Mouse (Mus musculus) fibroblast of lung, adult 2 months (primary cell): ENCODE measurements around the gene Lrrc73.

Experiments used
- DNase-seq: peaks from one replicate; pipeline ENCODE4 v3.0.0-alpha.2; 2011; ENCODE audit warnings: low read depth

Gene Lrrc73

DNA sequence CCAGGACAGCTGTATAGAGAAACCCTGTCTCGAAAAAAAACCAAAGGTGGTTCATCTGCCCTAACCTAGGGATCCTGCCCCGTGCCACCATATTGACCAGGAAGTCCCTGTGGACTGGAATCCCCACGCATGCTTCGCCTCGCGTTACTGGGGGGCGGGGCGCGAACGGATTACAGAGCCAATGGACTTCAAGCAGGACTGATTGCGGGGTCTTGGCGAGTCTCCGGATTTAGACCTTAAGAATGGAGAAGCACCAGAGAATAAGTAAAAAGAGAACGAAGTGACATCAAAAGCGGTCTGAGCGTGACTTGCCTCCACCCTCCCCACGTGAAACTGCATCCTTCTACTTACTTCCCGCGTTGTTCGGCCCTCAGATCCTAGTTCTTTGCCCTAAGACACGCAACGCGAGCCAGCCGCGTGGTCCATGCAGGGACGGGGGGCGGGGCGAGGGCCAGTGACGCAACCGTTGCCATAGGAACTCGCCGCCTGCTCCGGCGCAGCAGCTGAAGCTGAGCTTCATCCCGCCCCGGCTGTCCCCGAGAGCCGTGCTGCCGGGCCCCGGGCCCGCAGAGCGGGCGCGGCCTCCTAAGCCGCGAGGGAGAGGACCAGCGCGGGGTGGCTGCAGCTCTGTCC, at the start of gene Lrrc73:
Gene Lrrc73 (plus strand): TSS at position 80 of the 633 bp plus-strand sequence.
- DNase-seq, result peak; percentile 65

DNA sequence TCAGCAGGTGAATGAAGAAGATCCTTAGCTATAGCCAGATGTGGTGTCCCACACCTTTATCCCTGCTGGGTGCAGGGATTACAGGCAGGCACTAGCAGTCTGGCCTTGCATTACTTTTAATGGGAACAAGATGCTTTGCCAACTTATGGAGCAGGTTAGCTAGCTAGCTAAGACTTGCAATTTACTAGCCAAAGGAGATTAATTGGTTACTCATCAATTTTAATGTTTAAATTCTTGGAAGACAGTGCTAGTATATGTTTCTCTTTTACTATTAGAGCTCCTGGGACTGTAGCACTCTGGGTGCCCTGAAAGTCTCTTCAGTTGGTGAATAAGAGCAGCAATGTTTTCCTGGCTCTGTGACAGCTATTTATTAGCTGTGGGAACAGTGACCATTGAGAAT, 46.7 kb upstream of the Lrrc73 start:
- DNase-seq, result no peak

DNA sequence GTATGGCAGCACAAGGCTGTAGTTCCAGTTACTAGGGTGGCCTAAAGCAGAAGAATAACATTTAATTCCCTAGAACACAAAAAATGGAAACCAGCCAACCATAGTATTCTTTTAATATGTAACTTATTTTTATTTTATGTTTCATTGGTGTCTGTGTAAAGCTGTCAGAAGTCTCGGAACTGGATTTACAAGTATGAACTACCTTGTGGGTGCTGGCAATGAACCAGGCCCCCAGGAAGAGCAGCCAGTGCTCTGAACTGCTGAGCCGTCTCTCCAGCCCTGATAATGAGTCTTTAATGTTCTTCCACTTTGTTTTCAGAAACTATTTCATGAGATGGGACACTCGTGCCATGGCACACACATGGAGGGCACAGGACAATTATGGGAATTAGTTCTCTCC, 42.8 kb upstream of the Lrrc73 start:
- DNase-seq, result no peak

DNA sequence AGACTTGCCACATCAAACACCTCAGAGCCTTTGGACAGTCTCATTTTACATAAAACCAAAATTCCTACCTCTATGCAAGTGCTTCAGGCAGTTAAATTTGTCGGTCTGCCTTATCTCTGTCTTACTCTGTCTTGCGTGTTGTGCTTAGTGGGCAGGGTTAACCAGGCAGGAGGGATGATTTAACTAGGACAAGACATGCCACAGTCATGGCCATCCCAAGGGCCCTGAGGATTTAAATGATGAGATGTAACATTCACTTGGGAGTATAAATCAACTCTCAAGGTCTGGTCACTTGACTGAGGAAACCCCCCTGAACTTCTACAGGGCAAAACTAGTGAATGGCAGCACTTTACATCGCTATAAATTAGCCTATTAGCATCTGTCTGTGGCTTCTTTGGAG, 31.7 kb upstream of the Lrrc73 start:
- no peak for DNase-seq

DNA sequence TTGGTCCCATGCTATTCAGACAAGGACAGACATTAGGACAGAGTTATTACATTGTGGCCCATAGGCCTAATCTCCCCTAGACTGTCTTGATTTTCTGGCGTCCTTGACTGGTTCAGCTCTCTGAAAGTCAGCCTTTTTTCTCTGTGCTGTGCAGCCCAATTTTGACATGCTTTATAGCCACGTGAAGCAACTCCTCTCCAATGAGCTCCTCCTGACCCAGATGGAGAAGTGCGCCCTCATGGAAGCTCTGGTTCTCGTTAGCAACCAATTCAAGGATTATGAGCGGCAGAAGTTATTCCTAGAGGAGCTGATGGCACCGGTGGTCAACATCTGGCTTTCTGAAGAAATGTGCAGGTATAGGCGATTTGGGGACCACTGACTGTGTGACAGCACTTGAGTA, 25.8 kb upstream of the Lrrc73 start:
- no peak for DNase-seq

DNA sequence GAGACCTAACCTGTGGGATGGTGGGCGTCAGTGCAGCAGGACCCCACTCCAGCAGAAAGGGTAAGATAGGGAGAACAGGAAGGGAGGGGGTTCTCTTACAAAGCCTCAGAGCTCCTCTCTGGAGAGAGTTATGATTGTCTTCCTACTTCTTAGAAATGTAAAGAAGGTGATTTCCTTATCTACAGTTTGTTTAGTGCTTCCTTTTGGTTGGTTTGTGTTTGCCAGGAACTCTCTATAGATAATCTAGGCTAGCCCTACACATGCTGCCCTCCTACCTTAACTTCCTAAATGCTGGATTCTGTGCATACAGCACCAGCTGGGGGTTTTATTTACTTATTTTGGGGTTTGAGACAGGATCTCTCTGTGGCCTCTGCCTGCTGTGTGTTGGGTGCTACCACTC, 17.3 kb upstream of the Lrrc73 start:
- DNase-seq, result no peak

DNA sequence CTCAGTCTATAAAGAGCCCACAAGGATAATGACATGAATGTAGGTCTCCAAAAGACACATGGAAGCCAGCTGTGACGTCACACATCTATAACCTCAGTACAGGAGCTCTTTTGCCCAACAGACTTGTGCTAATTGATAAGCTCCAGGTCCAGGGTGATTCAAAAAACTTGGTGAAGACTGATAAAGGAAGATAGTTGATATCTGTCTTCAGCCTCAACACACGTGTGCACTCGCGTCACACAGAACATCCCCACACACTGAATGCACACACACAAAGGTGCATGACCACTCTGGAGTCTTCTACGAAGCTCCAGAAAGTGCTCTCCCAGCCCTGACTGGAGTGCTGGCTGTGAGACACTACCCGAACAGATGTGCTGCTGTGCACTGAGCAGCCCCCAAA, 16.3 kb upstream of the Lrrc73 start:
- no peak for DNase-seq

DNA sequence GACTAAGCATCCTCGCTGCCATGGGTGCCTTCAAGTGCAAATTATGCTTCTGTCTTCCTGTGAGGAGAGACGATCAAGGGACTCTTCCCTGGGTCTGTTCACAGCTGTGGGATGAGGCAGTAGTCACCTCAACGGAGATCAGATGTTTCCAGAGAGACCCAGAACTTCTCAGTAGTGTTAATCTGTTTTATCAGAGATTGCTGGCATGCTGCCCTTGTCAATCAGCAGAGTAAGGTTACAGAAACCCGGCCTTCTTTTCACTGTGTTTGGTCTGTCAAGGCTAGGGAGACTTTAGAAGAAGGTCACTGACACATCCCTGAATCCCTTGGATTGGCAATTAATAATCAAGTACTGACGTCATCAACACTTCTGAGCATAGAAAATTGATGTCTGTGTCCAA, 15.9 kb upstream of the Lrrc73 start:
- no peak for DNase-seq

DNA sequence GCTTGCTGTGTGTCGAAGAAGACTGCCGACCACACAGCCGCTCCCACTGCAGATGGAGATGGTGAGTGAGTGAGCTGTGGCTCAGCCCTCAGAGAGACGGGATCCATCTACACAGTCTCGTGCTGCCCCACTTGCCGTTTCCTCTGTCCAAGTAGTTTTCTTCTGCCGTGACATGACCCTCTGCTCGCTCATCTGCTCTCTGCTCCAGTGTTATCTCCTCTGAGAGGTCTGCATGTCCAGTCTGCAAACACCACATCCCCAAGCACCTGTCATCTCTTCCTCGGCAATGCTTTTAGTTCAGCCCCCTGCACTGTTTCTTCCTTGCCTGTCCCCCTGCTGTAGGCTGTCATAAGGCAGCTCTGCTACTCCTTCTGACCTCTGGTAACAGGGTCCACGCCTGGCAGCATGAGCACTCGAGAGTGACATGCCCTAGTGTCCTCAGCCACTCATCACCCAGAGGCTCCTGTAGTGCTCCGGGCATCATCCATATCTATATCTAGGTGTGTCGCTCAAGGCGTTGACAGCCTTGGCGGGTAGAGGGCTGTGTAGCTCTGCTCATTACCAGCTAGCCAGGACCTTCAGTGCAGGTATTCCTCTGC, 13.7 kb upstream of the Lrrc73 start:
- DNase-seq, result no peak

DNA sequence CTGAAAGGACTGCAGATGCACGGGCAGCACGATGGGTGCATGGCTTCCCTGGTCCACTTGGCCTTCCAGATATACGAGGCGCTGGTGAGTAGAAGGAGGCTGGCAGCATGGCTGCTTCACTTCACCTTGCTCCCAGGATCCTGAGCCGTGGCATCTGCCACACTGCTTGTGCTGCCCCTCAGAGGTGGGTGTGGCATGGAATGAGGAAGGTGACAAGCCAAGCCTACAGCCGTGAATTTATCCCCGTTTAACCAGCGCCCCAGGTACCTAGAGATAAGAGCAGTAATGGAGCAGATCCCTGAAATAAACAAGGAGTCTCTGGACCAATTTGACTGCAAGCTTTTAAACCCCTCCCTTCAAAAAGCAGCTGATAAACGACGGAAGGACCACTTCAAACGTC, 11.9 kb upstream of the Lrrc73 start:
- DNase-seq, result no peak

DNA sequence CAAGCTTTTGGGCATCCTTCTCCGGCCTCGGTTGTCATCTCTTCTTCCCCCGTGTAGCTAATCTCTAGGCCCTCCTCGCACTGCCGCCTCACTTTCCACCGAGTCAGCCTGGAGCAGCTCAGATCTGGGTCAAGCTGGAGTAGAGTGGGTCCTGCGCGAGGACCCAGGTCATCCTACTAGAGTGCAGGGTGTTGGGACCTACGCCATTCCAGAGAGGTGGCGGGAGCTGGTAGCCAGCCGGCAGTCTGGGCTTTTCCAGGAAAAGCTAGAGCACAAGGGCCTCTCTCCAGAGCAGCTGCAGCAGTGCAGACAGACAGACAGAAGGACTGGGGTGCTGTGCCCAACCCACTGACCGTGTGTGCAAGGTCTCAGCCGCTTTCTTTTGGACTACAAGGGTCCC, 11.1 kb upstream of the Lrrc73 start:
- DNase-seq, result no peak

DNA sequence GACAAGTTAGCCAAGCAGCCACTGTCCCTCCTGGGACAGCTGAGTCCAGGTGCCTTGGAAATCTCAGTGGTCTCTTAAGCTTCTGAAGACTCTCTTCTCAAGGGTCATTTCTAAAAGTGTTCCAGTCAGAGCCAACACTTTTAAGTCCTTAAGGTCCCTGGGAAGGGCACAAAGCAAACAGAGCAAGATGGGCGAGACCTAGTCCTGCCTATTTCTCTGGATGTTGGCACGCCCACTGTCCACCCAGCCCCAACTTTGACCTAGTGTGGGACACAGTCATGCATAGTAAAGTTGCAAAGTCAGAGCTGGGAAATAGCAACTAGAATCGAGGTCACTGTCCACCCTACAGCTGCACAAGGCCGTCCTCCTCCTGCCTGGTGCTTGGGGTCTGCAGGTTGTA, 10.3 kb upstream of the Lrrc73 start:
- DNase-seq, result no peak

DNA sequence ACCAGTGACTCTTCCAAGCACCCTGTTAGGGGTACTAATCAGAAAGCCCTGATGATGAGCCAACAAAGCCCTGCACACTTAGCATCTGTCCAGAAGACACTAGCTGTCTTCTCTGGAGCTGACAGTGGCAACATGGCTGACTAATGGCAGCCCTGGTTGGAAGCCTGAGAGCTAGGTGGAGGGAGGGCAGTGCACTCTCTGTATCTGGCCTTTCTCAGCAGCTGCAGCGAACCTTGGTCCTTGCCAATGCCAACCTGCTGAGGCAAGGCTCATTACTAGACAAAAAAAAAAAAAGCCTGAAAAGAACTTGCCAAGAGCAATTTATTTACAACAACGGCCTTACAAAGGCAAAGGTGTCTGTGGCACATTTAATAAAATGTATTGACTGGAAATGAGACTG, 9.7 kb upstream of the Lrrc73 start:
- no peak for DNase-seq

DNA sequence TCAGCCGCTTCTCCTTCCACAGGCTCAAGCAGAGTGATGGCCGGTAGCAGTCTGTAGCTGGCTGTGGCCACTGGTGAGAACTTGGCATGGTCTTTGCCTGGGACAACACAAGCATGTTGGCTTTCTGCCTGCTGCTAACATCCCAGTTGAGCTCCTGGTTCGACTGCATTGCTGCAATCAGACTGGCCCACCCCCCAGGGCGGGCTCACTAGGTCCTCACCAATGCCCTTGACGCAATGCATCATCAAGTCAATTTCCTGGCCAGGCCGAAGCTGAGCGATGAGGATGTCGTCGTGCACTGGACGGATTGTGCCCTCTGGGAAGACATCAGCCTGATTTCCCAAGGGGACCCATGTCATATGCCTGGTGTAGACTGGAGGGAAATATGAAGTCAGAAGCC, 8.8 kb upstream of the Lrrc73 start:
- no peak for DNase-seq

DNA sequence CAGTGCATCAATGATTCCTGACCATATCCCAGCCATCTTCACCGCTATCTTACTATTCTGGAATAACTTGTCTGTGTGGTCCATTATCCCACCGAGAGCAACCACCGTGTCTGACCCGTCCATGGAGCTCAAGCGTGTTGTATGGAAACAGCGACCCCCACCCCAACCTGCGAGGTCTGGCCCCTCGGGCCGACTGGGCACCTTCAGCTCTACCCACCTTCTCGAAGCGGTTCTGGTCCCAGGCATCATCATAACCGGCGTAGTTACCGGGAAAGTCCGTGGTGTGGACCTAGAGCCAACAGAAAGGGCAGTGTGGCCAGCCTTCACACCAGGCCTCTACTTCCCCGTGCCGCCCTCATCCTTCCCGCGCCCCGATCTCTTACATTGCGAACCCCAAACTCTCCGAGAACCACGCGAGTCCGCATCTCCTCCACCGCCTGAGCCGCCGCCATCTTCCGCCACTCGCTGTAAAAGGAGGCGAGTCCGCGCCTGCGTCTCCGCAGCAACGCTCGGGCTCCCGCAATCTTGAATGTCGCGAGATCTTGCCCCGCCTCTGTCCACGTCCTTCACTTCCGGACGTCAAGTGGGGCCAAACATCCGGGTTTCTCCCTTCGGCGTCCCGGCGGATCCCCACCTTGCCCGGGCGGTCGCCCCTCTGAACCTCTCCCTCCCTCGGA, 5.7 kb upstream of the Lrrc73 start, which contains the start of the genes Polr1c and Yipf3:
Gene Polr1c (minus strand): TSS at position 543 of the 677 bp plus-strand sequence.
Gene Yipf3 (plus strand): TSS at position 569 of the 677 bp plus-strand sequence.
- peak; percentile 87 for DNase-seq

DNA sequence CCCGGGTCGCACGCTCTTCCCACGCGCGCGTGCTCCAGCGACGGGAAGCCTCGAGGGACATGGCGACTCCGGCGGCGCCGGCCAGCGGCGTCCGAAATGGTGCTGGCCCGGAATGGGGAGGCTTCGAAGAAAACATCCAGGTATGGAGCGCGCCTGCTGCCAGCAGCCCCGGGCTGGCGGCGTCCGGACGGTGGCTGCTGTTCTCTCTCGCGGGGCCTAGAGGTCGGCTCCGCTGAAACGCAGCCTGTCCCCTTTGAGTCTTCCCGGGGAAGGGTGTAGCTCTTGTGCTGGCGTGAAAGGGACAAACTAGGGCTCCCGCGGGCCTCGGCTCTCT, 5.2 kb upstream of the Lrrc73 start:
- DNase-seq, result no peak

DNA sequence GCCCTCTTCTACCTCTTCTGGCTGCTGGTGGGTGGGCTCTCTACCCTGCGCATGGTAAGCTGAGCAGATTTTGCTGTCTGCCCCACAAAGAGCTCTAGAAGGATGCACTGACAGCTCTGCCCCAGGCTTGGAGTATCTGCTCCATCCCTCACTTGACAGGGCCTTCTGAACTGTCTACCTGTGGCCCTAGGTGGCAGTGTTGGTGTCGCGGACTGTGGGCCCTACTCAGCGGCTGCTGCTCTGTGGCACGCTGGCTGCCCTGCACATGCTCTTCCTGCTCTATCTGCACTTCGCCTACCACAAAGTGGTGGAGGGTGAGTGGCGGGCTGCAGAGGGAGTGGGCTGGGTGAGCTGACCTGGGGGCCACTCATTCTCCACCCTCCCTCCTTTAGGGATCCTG, 2.2 kb upstream of the Lrrc73 start:
- DNase-seq, result no peak

DNA sequence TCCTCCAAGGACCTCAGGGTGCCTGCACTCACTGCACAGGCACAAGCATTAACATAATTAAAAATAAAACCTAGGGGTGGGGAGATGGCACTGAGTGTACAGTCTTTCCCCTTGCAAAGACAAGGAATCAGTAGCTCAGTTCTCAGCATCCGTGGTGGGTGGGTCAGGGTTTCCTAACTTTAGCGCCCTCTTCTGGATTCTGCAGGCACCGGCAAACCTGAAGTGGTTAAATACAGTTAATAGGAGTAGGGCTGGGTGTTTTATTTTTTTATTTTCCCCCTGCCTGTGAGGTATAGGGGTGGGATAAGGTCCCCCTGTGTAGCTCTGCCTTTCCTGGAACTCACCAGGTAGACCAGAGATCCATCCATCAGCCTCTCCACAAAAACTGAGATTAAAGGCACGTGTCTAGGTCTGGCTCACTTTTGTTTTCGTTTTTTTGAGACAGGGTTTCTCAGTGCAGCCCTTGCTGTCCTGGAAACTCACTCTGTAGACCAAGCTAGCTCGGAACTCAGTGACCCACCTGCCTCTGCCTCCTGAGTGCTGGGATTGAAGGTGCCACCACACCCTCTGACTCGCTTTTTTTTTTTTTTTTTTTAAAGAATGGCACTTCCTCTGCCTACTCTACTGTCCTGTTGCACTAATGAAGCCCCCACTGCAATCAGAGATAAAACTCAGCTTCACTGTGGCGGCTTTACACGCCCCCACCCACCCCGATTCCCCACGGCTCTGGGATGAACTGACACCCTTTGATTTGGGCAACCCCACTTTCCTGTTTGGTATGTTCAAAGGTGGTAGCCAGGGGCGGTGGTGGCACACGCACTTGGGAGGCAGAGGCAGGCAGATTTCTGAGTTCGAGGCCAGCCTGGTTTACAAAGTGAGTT, 520 bp upstream of the Lrrc73 start:
- DNase-seq, result no peak

DNA sequence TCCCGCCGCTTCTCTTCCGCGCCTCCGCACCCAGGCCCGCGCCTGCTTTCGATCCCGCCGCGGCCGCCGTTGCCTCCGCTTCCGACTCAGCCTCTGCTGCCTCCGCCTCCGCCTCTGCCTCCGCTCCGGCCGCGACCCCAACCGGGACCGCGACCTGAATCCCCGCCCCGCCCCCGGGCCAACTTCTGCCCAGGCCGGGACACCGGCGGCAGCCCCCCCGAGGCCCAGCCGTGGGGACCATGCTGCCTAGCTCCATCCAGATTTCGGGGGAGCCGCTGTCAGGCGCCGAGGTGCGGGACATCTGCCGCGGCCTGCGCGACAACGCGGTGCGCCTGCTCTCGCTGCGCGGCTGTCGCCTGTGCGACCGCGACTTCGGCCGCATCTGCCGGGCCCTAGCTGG, 775 bp downstream of the Lrrc73 start:
- DNase-seq, result no peak

DNA sequence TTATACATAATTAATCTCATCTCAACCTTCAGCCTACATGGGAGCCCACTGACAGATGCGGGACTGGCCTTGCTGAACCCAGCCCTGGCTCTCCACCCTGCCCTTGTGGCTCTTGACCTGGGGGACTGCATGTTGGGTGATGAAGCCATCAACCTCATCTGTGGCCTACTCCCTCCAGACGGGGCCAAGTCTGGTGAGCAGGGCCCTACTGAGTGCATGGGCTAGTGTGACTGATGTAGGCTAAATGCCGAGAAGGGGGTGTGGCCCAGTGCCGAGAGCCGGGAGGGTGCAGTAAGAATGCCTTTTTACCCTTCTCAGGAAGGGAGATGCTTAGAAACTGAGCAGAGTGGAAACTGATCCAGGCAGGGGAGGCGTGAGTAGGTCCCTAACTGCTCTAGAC, 1.8 kb downstream of the Lrrc73 start:
- DNase-seq, result no peak

DNA sequence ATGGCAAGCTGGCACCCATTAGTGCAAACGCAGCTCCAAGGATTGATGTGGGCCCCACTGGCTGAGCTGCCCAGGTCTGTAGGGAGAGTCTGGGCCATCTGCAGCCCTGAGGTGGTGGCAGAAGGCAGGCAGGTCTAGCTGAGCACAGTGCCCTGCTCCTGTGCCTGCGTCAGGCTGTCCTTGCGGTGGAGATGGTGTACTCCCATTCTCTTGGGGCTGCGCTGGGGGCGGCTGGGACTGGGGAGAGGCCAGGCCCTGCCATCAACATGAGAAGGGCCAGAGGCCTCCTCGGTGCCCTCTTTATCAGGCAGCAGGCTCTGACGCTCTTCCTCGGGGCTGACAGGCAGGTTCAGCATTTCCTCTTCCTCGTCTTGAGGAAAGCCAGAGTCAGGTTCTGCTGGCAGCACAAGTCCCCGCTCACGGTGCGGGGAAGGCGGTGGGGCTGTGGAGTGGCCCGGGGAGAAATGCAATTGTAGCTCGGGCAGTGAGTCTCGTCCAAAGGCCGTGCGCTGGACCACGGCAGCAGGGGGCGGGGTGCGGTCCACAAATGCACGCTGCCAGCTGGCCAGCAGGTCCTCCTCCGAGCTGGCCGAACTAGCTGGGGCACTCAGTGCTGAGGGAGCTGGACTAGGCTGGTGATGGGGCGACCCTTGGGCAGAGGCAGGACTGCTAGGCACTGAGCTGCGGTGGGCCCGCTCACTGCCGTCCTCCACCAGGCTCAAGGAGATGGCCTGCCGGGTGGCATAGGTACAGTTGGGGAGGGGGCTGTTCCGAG, 5.1 kb downstream of the Lrrc73 start:
- no peak for DNase-seq

DNA sequence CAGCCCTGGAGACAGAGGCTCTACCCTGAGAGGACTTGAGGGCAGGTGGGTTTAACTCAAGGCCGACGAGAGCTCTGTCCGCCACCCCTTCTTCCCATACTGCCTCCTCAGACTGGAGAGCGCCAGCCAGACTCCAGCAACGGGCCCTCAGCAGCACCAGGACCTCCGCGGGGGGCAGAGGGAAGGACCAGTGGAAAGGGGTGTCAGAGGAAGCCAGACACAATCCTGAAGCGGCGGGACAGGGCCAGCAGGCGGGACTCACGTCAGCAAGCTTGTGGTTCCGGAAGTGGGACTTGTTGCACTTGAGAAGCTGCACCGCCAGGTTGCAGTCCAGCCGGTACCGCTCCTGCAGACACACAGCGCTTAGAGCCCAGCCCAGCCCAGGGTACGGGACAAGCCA, 6.3 kb downstream of the Lrrc73 start:
- no peak for DNase-seq
